Mouse (Mus musculus) myocyte (in vitro differentiated cells): ENCODE results near the gene Plcd4. TPM values are rescaled to one million over a fixed set of nuclear protein-coding genes. Genes with fewer than 3 reads are reported as not detected.

ENCODE experiments used
- H3K27me3 ChIP-seq: one replicate; pipeline ENCODE4 v1.6.1; 2011; ENCODE audit not compliant: control insufficient read depth, insufficient read depth, insufficient read length
- H3K36me3 ChIP-seq: one replicate; pipeline ENCODE4 v1.6.1; 2011; ENCODE audit not compliant: control insufficient read depth, insufficient read depth
- H3K4me2 ChIP-seq: one replicate; pipeline ENCODE4 v1.6.1; 2011; ENCODE audit warnings: low read depth, control low read depth
- H3K4me3 ChIP-seq: one replicate; pipeline ENCODE4 v1.5.1; 2011; ENCODE audit warnings: mild to moderate bottlenecking, control low read depth, moderate library complexity
- H3K79me2 ChIP-seq: one replicate; pipeline ENCODE4 v1.6.1; 2011; ENCODE audit not compliant: control insufficient read depth, insufficient read depth
- H3ac ChIP-seq: one replicate; pipeline ENCODE4 v1.6.1; 2011; ENCODE audit not compliant: control insufficient read depth, insufficient read length
- CEBPB ChIP-seq: IDR thresholded peaks from 2 replicates; pipeline ENCODE4 v1.6.1; 2011; ENCODE audit warnings: mild to moderate bottlenecking, moderate library complexity; ENCODE audit not compliant: poor library complexity, insufficient read depth, severe bottlenecking
- MAX ChIP-seq: IDR thresholded peaks from one replicate; pipeline ENCODE4 v1.6.1; 2011; ENCODE audit warnings: low read depth, mild to moderate bottlenecking, control low read depth
- MYOD1 ChIP-seq, 3 experiments: IDR thresholded peaks; one replicate each; pipeline ENCODE4 v1.6.1; 2011; ENCODE audit warnings: control low read depth in 2 of 3, low read depth in 2 of 3, mild to moderate bottlenecking in 2 of 3, moderate library complexity in 1 of 3; ENCODE audit not compliant: insufficient read length in 2 of 3, control insufficient read depth in 1 of 3
- MYOG ChIP-seq, 3 experiments: IDR thresholded peaks; one replicate each; pipeline ENCODE4 v1.6.1; 2011; ENCODE audit warnings: control low read depth in 2 of 3, low read depth in 2 of 3, mild to moderate bottlenecking in 2 of 3; ENCODE audit not compliant: insufficient read length in 2 of 3, control insufficient read depth in 1 of 3, insufficient read depth in 1 of 3
- POLR2A ChIP-seq: IDR thresholded peaks from one replicate; pipeline ENCODE4 v1.6.1; 2011; ENCODE audit warnings: low read depth, mild to moderate bottlenecking, control low read depth, moderate library complexity; ENCODE audit not compliant: insufficient read length
- POLR2AphosphoS2 ChIP-seq: IDR thresholded peaks from one replicate; pipeline ENCODE4 v1.6.1; 2011; ENCODE audit warnings: low read depth, control low read depth; ENCODE audit not compliant: insufficient read length
- REST ChIP-seq: IDR thresholded peaks from one replicate; pipeline ENCODE4 v1.6.1; 2011; ENCODE audit warnings: mild to moderate bottlenecking, control low read depth, moderate library complexity; ENCODE audit not compliant: insufficient read depth, insufficient read length
- SRF ChIP-seq: IDR thresholded peaks from one replicate; pipeline ENCODE4 v1.6.1; 2011; ENCODE audit warnings: low read depth; ENCODE audit not compliant: control insufficient read depth, insufficient read length
- TCF3 ChIP-seq: IDR thresholded peaks from one replicate; pipeline ENCODE4 v1.6.1; 2011; ENCODE audit warnings: low read depth, control low read depth; ENCODE audit not compliant: insufficient read length
- USF1 ChIP-seq: IDR thresholded peaks from one replicate; pipeline ENCODE4 v1.6.1; 2011; ENCODE audit warnings: low read depth, mild to moderate bottlenecking, control low read depth, moderate library complexity
- polyA plus RNA-seq: library from polyadenylated mRNA; unstranded; fragments of >200 nt; fragmentation: generic; extraction: Trizol; gene quantifications from one replicate; pipeline ENCODE4 v1.2.1, GENCODE M21; 2012; ENCODE audit warnings: missing spikeins

Gene Plcd4
- polyA plus RNA-seq, 1 experiment = 0.12 TPM

GRCm38 (mm10) chr1:74600501-74601266 is 58.0 kb downstream of the Plcd4 start:
- Histone ChIP-seq H3K27me3 (no peaks in the 10 kb centered on the region), H3K36me3 (peaks cover 19% of the 10 kb centered on the region), H3K4me2 (peak overlapping the region; percentile 66), H3K4me3 (peak overlapping the region; percentile 64), H3K79me2 (peaks cover 20% of the 10 kb centered on the region), H3ac (peak overlapping the region; percentile 35)
- TF ChIP-seq MYOD1 (IDR thresholded peaks at IDR 0.05; ENCODE audit: control insufficient read depth in 1 of 3, insufficient read length in 2 of 3, low read depth in 2 of 3) (no peak), TCF3 (no peak), MAX (no peak), REST (no peak), POLR2A (no peak), CEBPB (no peak), SRF (no peak), USF1 (no peak)

- Histone ChIP-seq H3K4me2 (peak within 1 kb of the TSS; percentile 87), H3K36me3 (peaks cover 19% of the 10 kb centered on the region), H3K27me3 (no peaks in the 10 kb centered on the region), H3K4me3 (peak within 1 kb of the TSS; percentile 64), H3ac (peak within 1 kb of the TSS; percentile 35), H3K79me2 (peaks cover 20% of the 10 kb centered on the region)
- TF ChIP-seq CEBPB (no peak), SRF (peak; percentile 92), POLR2A (peak; percentile 81), USF1 (no peak), MYOG (IDR thresholded peaks at IDR 0.05; ENCODE audit: control insufficient read depth in 1 of 3, insufficient read depth in 1 of 3, insufficient read length in 2 of 3, low read depth in 2 of 3) (peak in 2 of 3 experiments; percentile 6 to 48), MYOD1 (IDR thresholded peaks at IDR 0.05; ENCODE audit: control insufficient read depth in 1 of 3, insufficient read length in 2 of 3, low read depth in 2 of 3) (peak; percentile 38 to 42 (median 41)), POLR2AphosphoS2 (peak; percentile 86)
Measured at GRCm38 (mm10) chr1:74601267-74601962, 58.7 kb downstream of the Plcd4 start, which contains the start of the genes Rnf25 and Stk36. TSS of gene Rnf25 (minus strand) at chr1:74601397. TSS of gene Stk36 (plus strand) at chr1:74601445.

Other genes starting within 250 kb of the Plcd4 start
- gene Tmbim1, start 237.3 kb upstream of the Plcd4 start, polyA plus RNA-seq = 178 TPM
- 0.10 TPM for gene Catip, start 180.8 kb upstream of the Plcd4 start, polyA plus RNA-seq
- gene Slc11a1, start 167.7 kb upstream of the Plcd4 start, polyA plus RNA-seq = 1.0 TPM
- 64.0 TPM for gene Ctdsp1, start 151.4 kb upstream of the Plcd4 start, polyA plus RNA-seq
- 0.02 TPM for gene Vil1, start 133.5 kb upstream of the Plcd4 start, polyA plus RNA-seq
- 24.4 TPM for gene Cnot9, start 36.8 kb upstream of the Plcd4 start, polyA plus RNA-seq
- gene Usp37, start 1.4 kb downstream of the Plcd4 start, polyA plus RNA-seq = 2.9 TPM
- 7.1 TPM for gene Zfp142, start 45.4 kb downstream of the Plcd4 start, polyA plus RNA-seq
- gene Bcs1l, start 45.4 kb downstream of the Plcd4 start, polyA plus RNA-seq = 22.7 TPM
- gene Rnf25, start 58.5 kb downstream of the Plcd4 start, polyA plus RNA-seq = 32.8 TPM
- 5.2 TPM for gene Stk36, start 58.6 kb downstream of the Plcd4 start, polyA plus RNA-seq
- 5.1 TPM for gene Ttll4, start 118.9 kb downstream of the Plcd4 start, polyA plus RNA-seq
- 0.42 TPM for gene Cyp27a1, start 170.7 kb downstream of the Plcd4 start, polyA plus RNA-seq
- gene Prkag3, start 206.3 kb downstream of the Plcd4 start, polyA plus RNA-seq = 24.6 TPM
- 3.1 TPM for gene Wnt6, start 229.0 kb downstream of the Plcd4 start, polyA plus RNA-seq
- gene Wnt10a, start 248.6 kb downstream of the Plcd4 start, polyA plus RNA-seq = 44.0 TPM